Mouse (Mus musculus) right cerebral cortex, postnatal 25 days (tissue): Measurements from ENCODE around the gene Pappa2.

Experiments used
- DNase-seq: peaks from one replicate; pipeline ENCODE4 v3.0.0; 2022

Pappa2 gene

GRCm38 (mm10) chr1:158980390-158980789, at the start of gene Pappa2:
Gene Pappa2, minus strand, starts transcription at chr1:158980490.
- DNase-seq: no peak

- DNase-seq: no peak
Observed at GRCm38 (mm10) chr1:159029106-159029505, 48.8 kb upstream of the Pappa2 start.

GRCm38 (mm10) chr1:159014940-159015660, 34.8 kb upstream of the Pappa2 start:
- no peak for DNase-seq

GRCm38 (mm10) chr1:158987042-158987441, 6.8 kb upstream of the Pappa2 start:
- no peak for DNase-seq

- DNase-seq: no peak
Observed at GRCm38 (mm10) chr1:158962340-158962739, 17.9 kb downstream of the Pappa2 start.

- DNase-seq: no peak
Observed at GRCm38 (mm10) chr1:158960984-158961383, 19.3 kb downstream of the Pappa2 start.

GRCm38 (mm10) chr1:158960549-158960948, 19.7 kb downstream of the Pappa2 start:
- DNase-seq: no peak

GRCm38 (mm10) chr1:158956361-158956760, 23.9 kb downstream of the Pappa2 start:
- no peak for DNase-seq

- DNase-seq: no peak
Observed at GRCm38 (mm10) chr1:158954785-158955184, 25.5 kb downstream of the Pappa2 start.

- DNase-seq: peak; percentile 25
Observed at GRCm38 (mm10) chr1:158953479-158954207, 26.6 kb downstream of the Pappa2 start.

- no peak for DNase-seq
Observed at GRCm38 (mm10) chr1:158949041-158949440, 31.2 kb downstream of the Pappa2 start.

GRCm38 (mm10) chr1:158947981-158948735, 32.1 kb downstream of the Pappa2 start:
- DNase-seq: no peak

- no peak for DNase-seq
Observed at GRCm38 (mm10) chr1:158944936-158945335, 35.4 kb downstream of the Pappa2 start.

GRCm38 (mm10) chr1:158942864-158943263, 37.4 kb downstream of the Pappa2 start:
- no peak for DNase-seq

- DNase-seq: no peak
Observed at GRCm38 (mm10) chr1:158940966-158941365, 39.3 kb downstream of the Pappa2 start.

GRCm38 (mm10) chr1:158934447-158934846, 45.8 kb downstream of the Pappa2 start:
- no peak for DNase-seq

GRCm38 (mm10) chr1:158931202-158931827, 49.0 kb downstream of the Pappa2 start:
- no peak for DNase-seq

GRCm38 (mm10) chr1:158929369-158929768, 50.9 kb downstream of the Pappa2 start:
- DNase-seq: no peak

GRCm38 (mm10) chr1:158920451-158920850, 59.8 kb downstream of the Pappa2 start:
- DNase-seq: no peak

GRCm38 (mm10) chr1:158918890-158919289, 61.4 kb downstream of the Pappa2 start:
- DNase-seq: no peak

GRCm38 (mm10) chr1:158917067-158917466, 63.2 kb downstream of the Pappa2 start:
- DNase-seq: no peak

- no peak for DNase-seq
Observed at GRCm38 (mm10) chr1:158915592-158915991, 64.7 kb downstream of the Pappa2 start.

GRCm38 (mm10) chr1:158910661-158911060, 69.6 kb downstream of the Pappa2 start:
- no peak for DNase-seq
